Mouse (Mus musculus) heart, postnatal 0 days (tissue): ENCODE results near the gene Trio.

Experiments used
- CTCF ChIP-seq: IDR thresholded peaks from 2 replicates; pipeline ENCODE4 v1.5.1; 2016; ENCODE audit warnings: antibody characterized with exemption, control low read depth, low read depth
- EP300 ChIP-seq: IDR thresholded peaks from 2 replicates; pipeline ENCODE4 v1.6.1; 2016; ENCODE audit warnings: antibody characterized with exemption, low read depth

- TF ChIP-seq EP300, result no peak
- TF ChIP-seq CTCF, result no peak
These were observed 92.4 kb downstream of the Trio start for GRCm38 (mm10) chr15:27933270-27933669.
